Mouse (Mus musculus): ENCODE data around the gene Ctdspl. TPM values are rescaled to one million over a fixed set of nuclear protein-coding genes. Genes with fewer than 3 reads are reported as not detected.

Gene Ctdspl
- polyA plus RNA-seq, 1 experiment from 2014 or later: 11.1 TPM

- no peaks in the 10 kb centered on the region for H3K36me3 ChIP-seq (ENCODE audit: control insufficient read depth, insufficient read depth, low read length)
- H3K9me3 ChIP-seq (ENCODE audit: control insufficient read depth, low read length): no peaks in the 10 kb centered on the region
- no peak overlapping the region for H3K9ac ChIP-seq (replicated peaks; ENCODE audit: low read depth, low read length)
- H3K4me2 ChIP-seq (ENCODE audit: low read depth, low read length): no peak overlapping the region
- no peak for ATAC-seq (ENCODE audit: low read depth)
- WGBS: 80% methylated on average over 4 of the region's 4 CpGs
- H3K27ac ChIP-seq (ENCODE audit: low read depth, low read length): no peak overlapping the region
- H3K4me1 ChIP-seq (ENCODE audit: control insufficient read depth, insufficient read depth, low read length): no peaks in the 10 kb centered on the region
- no peak overlapping the region for H3K4me3 ChIP-seq (ENCODE audit: low read depth, low read length)
- no peaks in the 10 kb centered on the region for H3K27me3 ChIP-seq (ENCODE audit: control insufficient read depth, insufficient read depth, low read length)
Measured at GRCm38 (mm10) chr9:118949654-118950053, 23.4 kb downstream of the Ctdspl start.

GRCm38 (mm10) chr9:118950061-118950460 lies 23.8 kb downstream of the Ctdspl start:
- no peaks in the 10 kb centered on the region for H3K36me3 ChIP-seq (ENCODE audit: control insufficient read depth, insufficient read depth, low read length)
- no peak overlapping the region for H3K4me2 ChIP-seq (ENCODE audit: low read depth, low read length)
- H3K9ac ChIP-seq (replicated peaks; ENCODE audit: low read depth, low read length): no peak overlapping the region
- no peaks in the 10 kb centered on the region for H3K27me3 ChIP-seq (ENCODE audit: control insufficient read depth, insufficient read depth, low read length)
- no peaks in the 10 kb centered on the region for H3K4me1 ChIP-seq (ENCODE audit: control insufficient read depth, insufficient read depth, low read length)
- ATAC-seq (ENCODE audit: low read depth): no peak
- no peaks in the 10 kb centered on the region for H3K9me3 ChIP-seq (ENCODE audit: control insufficient read depth, low read length)
- 76% methylated on average over 10 of the region's 10 CpGs for WGBS
- H3K27ac ChIP-seq (ENCODE audit: low read depth, low read length): no peak overlapping the region
- no peak overlapping the region for H3K4me3 ChIP-seq (ENCODE audit: low read depth, low read length)

GRCm38 (mm10) chr9:118950751-118951150 lies 24.5 kb downstream of the Ctdspl start:
- WGBS: 90% methylated on average over 2 of the region's 2 CpGs
- H3K36me3 ChIP-seq (ENCODE audit: control insufficient read depth, insufficient read depth, low read length): no peaks in the 10 kb centered on the region
- H3K4me1 ChIP-seq (ENCODE audit: control insufficient read depth, insufficient read depth, low read length): no peaks in the 10 kb centered on the region
- H3K4me3 ChIP-seq (ENCODE audit: low read depth, low read length): no peak overlapping the region
- H3K27me3 ChIP-seq (ENCODE audit: control insufficient read depth, insufficient read depth, low read length): no peaks in the 10 kb centered on the region
- H3K9ac ChIP-seq (replicated peaks; ENCODE audit: low read depth, low read length): no peak overlapping the region
- no peak for ATAC-seq (ENCODE audit: low read depth)
- no peaks in the 10 kb centered on the region for H3K9me3 ChIP-seq (ENCODE audit: control insufficient read depth, low read length)
- no peak overlapping the region for H3K4me2 ChIP-seq (ENCODE audit: low read depth, low read length)
- no peak overlapping the region for H3K27ac ChIP-seq (ENCODE audit: low read depth, low read length)

- 96% methylated on average over 7 of the region's 7 CpGs for WGBS
- Histone ChIP-seq H3K4me2 (ENCODE audit: low read depth, low read length) (no peak overlapping the region), H3K4me3 (ENCODE audit: low read depth, low read length) (no peak overlapping the region), H3K36me3 (ENCODE audit: control insufficient read depth, insufficient read depth, low read length) (no peaks in the 10 kb centered on the region), H3K27me3 (ENCODE audit: control insufficient read depth, insufficient read depth, low read length) (no peaks in the 10 kb centered on the region), H3K9me3 (ENCODE audit: control insufficient read depth, low read length) (no peaks in the 10 kb centered on the region), H3K9ac (replicated peaks; ENCODE audit: low read depth, low read length) (no peak overlapping the region), H3K27ac (ENCODE audit: low read depth, low read length) (no peak overlapping the region), H3K4me1 (ENCODE audit: control insufficient read depth, insufficient read depth, low read length) (no peaks in the 10 kb centered on the region)
- ATAC-seq (ENCODE audit: low read depth): no peak
Measured at GRCm38 (mm10) chr9:118951381-118951780, 25.1 kb downstream of the Ctdspl start.

DNA sequence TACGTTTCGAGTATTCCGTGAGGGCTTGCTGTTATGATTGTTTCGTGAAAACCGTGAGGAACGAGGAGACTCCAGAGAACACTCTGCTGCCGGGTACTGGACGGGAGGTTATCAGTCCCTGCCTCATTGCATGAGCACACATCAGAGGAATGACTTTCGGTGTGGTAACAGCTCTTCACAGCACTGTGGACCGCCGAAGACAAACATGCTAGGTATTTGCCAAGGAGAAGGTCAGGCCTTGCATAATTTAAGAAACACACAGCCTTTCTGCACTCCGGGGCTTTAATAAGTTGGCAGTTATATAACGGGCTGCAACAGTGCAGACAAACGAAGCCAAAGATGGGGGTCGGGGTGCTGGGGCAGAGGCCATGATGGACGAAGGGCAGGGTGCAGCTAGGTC lies 25.9 kb downstream of the Ctdspl start:
- ATAC-seq (ENCODE audit: low read depth): no peak
- no peak overlapping the region for H3K27ac ChIP-seq (ENCODE audit: low read depth, low read length)
- no peaks in the 10 kb centered on the region for H3K27me3 ChIP-seq (ENCODE audit: control insufficient read depth, insufficient read depth, low read length)
- no peaks in the 10 kb centered on the region for H3K9me3 ChIP-seq (ENCODE audit: control insufficient read depth, low read length)
- H3K4me2 ChIP-seq (ENCODE audit: low read depth, low read length): no peak overlapping the region
- no peaks in the 10 kb centered on the region for H3K36me3 ChIP-seq (ENCODE audit: control insufficient read depth, insufficient read depth, low read length)
- H3K4me1 ChIP-seq (ENCODE audit: control insufficient read depth, insufficient read depth, low read length): no peaks in the 10 kb centered on the region
- no peak overlapping the region for H3K4me3 ChIP-seq (ENCODE audit: low read depth, low read length)
- no peak overlapping the region for H3K9ac ChIP-seq (replicated peaks; ENCODE audit: low read depth, low read length)
- WGBS: 92% methylated on average over 16 of the region's 16 CpGs

GRCm38 (mm10) chr9:118953465-118954194 lies 27.4 kb downstream of the Ctdspl start:
- 95% methylated on average over 16 of the region's 16 CpGs for WGBS
- Histone ChIP-seq H3K27me3 (ENCODE audit: control insufficient read depth, insufficient read depth, low read length) (no peaks in the 10 kb centered on the region), H3K36me3 (ENCODE audit: control insufficient read depth, insufficient read depth, low read length) (no peaks in the 10 kb centered on the region), H3K4me2 (ENCODE audit: low read depth, low read length) (no peak overlapping the region), H3K27ac (ENCODE audit: low read depth, low read length) (no peak overlapping the region), H3K9ac (replicated peaks; ENCODE audit: low read depth, low read length) (no peak overlapping the region), H3K4me3 (ENCODE audit: low read depth, low read length) (no peak overlapping the region), H3K9me3 (ENCODE audit: control insufficient read depth, low read length) (no peaks in the 10 kb centered on the region), H3K4me1 (ENCODE audit: control insufficient read depth, insufficient read depth, low read length) (no peaks in the 10 kb centered on the region)
- no peak for ATAC-seq (ENCODE audit: low read depth)

- Histone ChIP-seq H3K27me3 (ENCODE audit: control insufficient read depth, insufficient read depth, low read length) (no peaks in the 10 kb centered on the region), H3K36me3 (ENCODE audit: control insufficient read depth, insufficient read depth, low read length) (no peaks in the 10 kb centered on the region), H3K4me1 (ENCODE audit: control insufficient read depth, insufficient read depth, low read length) (no peaks in the 10 kb centered on the region), H3K4me2 (ENCODE audit: low read depth, low read length) (no peak overlapping the region), H3K9ac (replicated peaks; ENCODE audit: low read depth, low read length) (no peak overlapping the region), H3K9me3 (ENCODE audit: control insufficient read depth, low read length) (no peaks in the 10 kb centered on the region), H3K27ac (ENCODE audit: low read depth, low read length) (no peak overlapping the region), H3K4me3 (ENCODE audit: low read depth, low read length) (no peak overlapping the region)
- 83% methylated on average over 7 of the region's 7 CpGs for WGBS
- no peak for ATAC-seq (ENCODE audit: low read depth)
Measured at GRCm38 (mm10) chr9:118958802-118959201, 32.5 kb downstream of the Ctdspl start.

DNA sequence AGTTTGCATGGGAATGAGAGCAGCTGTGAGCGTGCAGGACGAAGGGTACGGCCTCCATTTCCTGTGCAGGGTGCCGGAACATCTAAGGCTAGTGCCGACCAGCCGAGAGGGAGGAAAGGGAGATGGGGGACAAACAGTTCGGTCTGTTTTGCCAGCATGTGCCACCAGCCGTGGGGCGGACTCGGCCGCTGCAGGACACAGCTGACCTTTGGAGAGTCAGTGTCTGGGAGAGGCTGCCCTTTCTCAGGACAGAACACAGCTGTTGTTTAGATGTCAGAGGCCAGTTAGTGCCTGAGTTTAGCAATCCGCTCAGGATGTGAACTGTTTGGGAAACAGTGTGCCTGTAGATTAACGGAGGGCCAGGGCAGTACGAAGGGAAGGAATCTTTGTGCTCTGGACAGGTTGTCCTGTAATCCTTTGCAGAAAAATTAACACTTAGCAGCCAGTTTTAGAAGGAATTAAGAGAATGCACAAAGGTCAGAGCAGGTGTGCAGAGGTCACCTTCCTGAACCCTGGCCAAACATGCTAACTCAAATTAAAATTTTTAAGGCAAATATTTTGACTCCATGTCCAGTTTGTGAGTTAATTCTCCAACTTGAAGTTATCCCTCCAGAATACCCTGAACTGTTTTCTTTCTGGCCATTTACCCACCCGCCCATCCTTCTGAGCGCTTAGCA lies 34.3 kb downstream of the Ctdspl start:
- H3K9me3 ChIP-seq (ENCODE audit: control insufficient read depth, low read length): no peaks in the 10 kb centered on the region
- no peak overlapping the region for H3K27ac ChIP-seq (ENCODE audit: low read depth, low read length)
- H3K36me3 ChIP-seq (ENCODE audit: control insufficient read depth, insufficient read depth, low read length): no peaks in the 10 kb centered on the region
- no peak overlapping the region for H3K4me3 ChIP-seq (ENCODE audit: low read depth, low read length)
- no peaks in the 10 kb centered on the region for H3K27me3 ChIP-seq (ENCODE audit: control insufficient read depth, insufficient read depth, low read length)
- no peaks in the 10 kb centered on the region for H3K4me1 ChIP-seq (ENCODE audit: control insufficient read depth, insufficient read depth, low read length)
- no peak overlapping the region for H3K9ac ChIP-seq (replicated peaks; ENCODE audit: low read depth, low read length)
- WGBS: 66% methylated on average over 16 of the region's 16 CpGs
- ATAC-seq (ENCODE audit: low read depth): no peak
- no peak overlapping the region for H3K4me2 ChIP-seq (ENCODE audit: low read depth, low read length)

DNA sequence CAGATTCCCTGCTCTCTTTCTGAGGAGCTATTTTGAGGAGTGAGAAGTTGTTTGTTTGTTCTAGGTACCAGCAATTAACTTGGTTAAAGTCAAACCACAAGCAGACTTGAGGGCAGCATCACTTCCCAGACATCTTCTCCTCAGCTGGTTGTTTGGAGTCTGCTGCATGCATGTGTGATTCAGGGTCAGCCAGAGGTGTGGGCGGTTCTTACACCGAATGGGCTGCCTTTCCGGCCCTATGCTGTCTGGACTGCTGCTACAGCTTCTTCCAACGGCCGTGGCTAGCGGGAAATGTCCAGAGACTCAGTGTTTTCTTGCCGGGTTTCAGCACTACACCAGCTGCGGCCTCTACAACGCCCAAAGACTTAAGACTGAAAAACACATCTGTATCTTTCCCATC lies 36.9 kb downstream of the Ctdspl start:
- no peak overlapping the region for H3K4me3 ChIP-seq (ENCODE audit: low read depth, low read length)
- ATAC-seq (ENCODE audit: low read depth): no peak
- no peak overlapping the region for H3K27ac ChIP-seq (ENCODE audit: low read depth, low read length)
- no peaks in the 10 kb centered on the region for H3K9me3 ChIP-seq (ENCODE audit: control insufficient read depth, low read length)
- 88% methylated on average over 9 of the region's 9 CpGs for WGBS
- no peaks in the 10 kb centered on the region for H3K27me3 ChIP-seq (ENCODE audit: control insufficient read depth, insufficient read depth, low read length)
- no peaks in the 10 kb centered on the region for H3K4me1 ChIP-seq (ENCODE audit: control insufficient read depth, insufficient read depth, low read length)
- H3K36me3 ChIP-seq (ENCODE audit: control insufficient read depth, insufficient read depth, low read length): no peaks in the 10 kb centered on the region
- H3K9ac ChIP-seq (replicated peaks; ENCODE audit: low read depth, low read length): no peak overlapping the region
- H3K4me2 ChIP-seq (ENCODE audit: low read depth, low read length): no peak overlapping the region
